Mouse (Mus musculus) neural tube, embryonic 14.5 days (tissue): ENCODE results near the gene Gripap1. TPM values are rescaled to one million over a fixed set of nuclear protein-coding genes. Genes with fewer than 3 reads are reported as not detected.
"Not testable (repeated sequence)": the region's sequence is repeated elsewhere in the genome, so short reads cannot be mapped to it uniquely, and the experiment has no call there.

Experiments
- ATAC-seq: fragments of 200-750 bp; cut with Nextera tagmentation; 2 replicates; pipeline ENCODE4 v1.8.0; 2017; ENCODE audit warnings: low read depth, mild to moderate bottlenecking, moderate TSS enrichment, moderate library complexity
- H3K27ac ChIP-seq: fragments of 300-500 bp; sonication (generic); 2 replicates; pipeline ENCODE4 v1.5.1; 2014; ENCODE audit warnings: low read depth, mild to moderate bottlenecking, control low read depth, low read length, moderate library complexity, mixed read lengths
- H3K27me3 ChIP-seq: fragments of 300-500 bp; sonication (generic); 2 replicates; pipeline ENCODE4 v1.6.1; 2014; ENCODE audit warnings: low read length; ENCODE audit not compliant: control insufficient read depth, insufficient read depth
- H3K36me3 ChIP-seq: fragments of 300-500 bp; sonication (generic); 2 replicates; pipeline ENCODE4 v1.6.1; 2014; ENCODE audit warnings: low read length, mixed read lengths; ENCODE audit not compliant: control insufficient read depth, insufficient read depth
- H3K4me1 ChIP-seq: fragments of 300-500 bp; sonication (generic); 2 replicates; pipeline ENCODE4 v1.6.1; 2014; ENCODE audit warnings: low read length; ENCODE audit not compliant: control insufficient read depth, insufficient read depth
- H3K4me2 ChIP-seq: fragments of 300-500 bp; sonication (generic); 2 replicates; pipeline ENCODE4 v1.6.1; 2014; ENCODE audit warnings: mild to moderate bottlenecking, low read depth, low read length, control low read depth
- H3K4me3 ChIP-seq: fragments of 300-500 bp; sonication (generic); 2 replicates; pipeline ENCODE4 v1.5.1; 2014; ENCODE audit warnings: low read depth, low read length, control low read depth, mixed read lengths
- H3K9ac ChIP-seq: fragments of 300-500 bp; sonication (generic); replicated peaks from 2 replicates; pipeline ENCODE4 v1.6.1; 2014; ENCODE audit warnings: low read depth, mild to moderate bottlenecking, control low read depth, low read length, mixed read lengths
- H3K9me3 ChIP-seq: fragments of 300-500 bp; sonication (generic); 2 replicates; pipeline ENCODE4 v1.6.1; 2016; ENCODE audit warnings: low read length; ENCODE audit not compliant: control insufficient read depth
- WGBS: fragments of 180-500 bp; shearing (Covaris S2); extraction: QIAGEN DNeasy Blood & Tissue Kit; methylation state at CpG from one replicate; pipeline ENCODE4 v1.1.7; 2014; 5-methylcytosine and 5-hydroxymethylcytosine counted together
- polyA plus RNA-seq: library from polyadenylated mRNA; unstranded; fragments of >200 nt; fragmentation: Nextera tagmentation; extraction: Ambion mirVana; gene quantifications from 2 replicates; pipeline ENCODE4 v1.2.1, GENCODE M21; 2014

Gene Gripap1
- polyA plus RNA-seq, 1 experiment from 2014 or later: 57.3 TPM

DNA sequence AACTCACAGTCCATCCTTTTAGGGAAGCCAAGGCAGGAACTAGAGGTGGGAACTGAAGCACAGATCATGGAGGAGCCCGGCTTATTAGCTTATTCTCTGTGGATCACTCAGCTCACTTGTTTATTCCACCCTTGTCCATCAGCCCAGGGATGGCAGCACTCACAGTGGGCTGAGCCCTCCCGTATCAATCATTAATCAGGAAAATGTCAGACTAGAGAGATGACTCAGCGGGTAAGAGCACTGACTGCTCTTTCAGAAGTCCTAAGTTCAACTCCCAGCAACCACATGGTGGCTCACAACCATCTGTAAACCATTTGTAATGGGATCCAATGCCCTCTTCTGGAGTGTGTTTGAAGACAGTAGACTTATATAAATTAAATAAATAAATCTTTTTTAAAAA is 7.8 kb downstream of the Gripap1 start:
- no peaks in the 10 kb centered on the region for H3K27me3 ChIP-seq
- no peak overlapping the region for H3K4me3 ChIP-seq
- ATAC-seq: no peak
- H3K9me3 ChIP-seq: no peaks in the 10 kb centered on the region
- no peak overlapping the region for H3K9ac ChIP-seq
- no peak overlapping the region for H3K4me2 ChIP-seq
- 79% methylated on average over 3 of the region's 3 CpGs for WGBS
- H3K4me1 ChIP-seq: no peaks in the 10 kb centered on the region
- no peaks in the 10 kb centered on the region for H3K36me3 ChIP-seq
- no peak overlapping the region for H3K27ac ChIP-seq

DNA sequence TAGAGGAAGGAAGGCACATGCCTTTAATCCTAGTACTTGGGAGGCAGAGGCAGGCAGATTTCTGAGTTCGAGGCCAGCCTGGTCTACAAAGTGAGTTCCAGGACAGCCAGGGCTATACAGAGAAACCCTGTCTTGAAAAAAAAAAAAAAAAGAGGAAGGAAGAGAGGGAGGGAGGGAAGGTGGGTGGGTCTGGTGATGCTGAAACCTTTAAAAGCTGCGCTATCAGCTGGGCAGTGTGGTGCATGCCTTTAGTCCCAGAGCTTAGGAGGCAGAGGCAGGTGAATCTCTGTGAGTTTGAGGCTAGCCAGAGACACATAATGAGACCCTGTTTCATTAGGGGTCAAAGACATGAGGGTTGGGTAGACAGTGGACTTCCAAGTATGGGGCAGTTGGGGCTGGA is 12.6 kb downstream of the Gripap1 start:
- not testable (repeated sequence) for H3K4me3 ChIP-seq, H3K9ac ChIP-seq, H3K4me1 ChIP-seq, H3K27ac ChIP-seq, H3K27me3 ChIP-seq, ATAC-seq, H3K9me3 ChIP-seq, H3K36me3 ChIP-seq, H3K4me2 ChIP-seq
- WGBS: 91% methylated on average over 2 of the region's 2 CpGs

DNA sequence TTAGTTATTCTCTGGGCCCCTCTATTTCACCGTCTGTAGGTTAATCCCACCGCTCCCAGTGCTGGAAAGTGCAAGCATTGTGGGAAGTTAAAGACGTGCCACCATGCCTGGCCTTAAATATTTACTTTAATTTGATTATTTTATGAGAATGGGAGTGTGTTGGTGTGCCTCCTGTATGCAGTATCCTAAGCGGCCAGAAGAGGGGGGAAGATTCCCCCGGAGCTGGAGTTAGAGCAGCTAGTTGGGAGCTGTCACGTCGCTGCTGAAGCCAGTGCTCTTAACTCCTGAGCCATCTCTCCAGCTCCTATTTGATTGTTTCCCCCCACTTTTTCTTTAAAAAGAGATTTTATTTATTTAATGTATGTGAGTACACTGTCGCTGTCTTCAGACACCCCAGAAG is 25.5 kb downstream of the Gripap1 start:
- not testable (repeated sequence) for H3K27ac ChIP-seq, ATAC-seq, H3K4me3 ChIP-seq, H3K36me3 ChIP-seq, H3K27me3 ChIP-seq, H3K9ac ChIP-seq, H3K9me3 ChIP-seq, H3K4me2 ChIP-seq, H3K4me1 ChIP-seq
- 50% methylated on average over 8 of the region's 8 CpGs for WGBS

DNA sequence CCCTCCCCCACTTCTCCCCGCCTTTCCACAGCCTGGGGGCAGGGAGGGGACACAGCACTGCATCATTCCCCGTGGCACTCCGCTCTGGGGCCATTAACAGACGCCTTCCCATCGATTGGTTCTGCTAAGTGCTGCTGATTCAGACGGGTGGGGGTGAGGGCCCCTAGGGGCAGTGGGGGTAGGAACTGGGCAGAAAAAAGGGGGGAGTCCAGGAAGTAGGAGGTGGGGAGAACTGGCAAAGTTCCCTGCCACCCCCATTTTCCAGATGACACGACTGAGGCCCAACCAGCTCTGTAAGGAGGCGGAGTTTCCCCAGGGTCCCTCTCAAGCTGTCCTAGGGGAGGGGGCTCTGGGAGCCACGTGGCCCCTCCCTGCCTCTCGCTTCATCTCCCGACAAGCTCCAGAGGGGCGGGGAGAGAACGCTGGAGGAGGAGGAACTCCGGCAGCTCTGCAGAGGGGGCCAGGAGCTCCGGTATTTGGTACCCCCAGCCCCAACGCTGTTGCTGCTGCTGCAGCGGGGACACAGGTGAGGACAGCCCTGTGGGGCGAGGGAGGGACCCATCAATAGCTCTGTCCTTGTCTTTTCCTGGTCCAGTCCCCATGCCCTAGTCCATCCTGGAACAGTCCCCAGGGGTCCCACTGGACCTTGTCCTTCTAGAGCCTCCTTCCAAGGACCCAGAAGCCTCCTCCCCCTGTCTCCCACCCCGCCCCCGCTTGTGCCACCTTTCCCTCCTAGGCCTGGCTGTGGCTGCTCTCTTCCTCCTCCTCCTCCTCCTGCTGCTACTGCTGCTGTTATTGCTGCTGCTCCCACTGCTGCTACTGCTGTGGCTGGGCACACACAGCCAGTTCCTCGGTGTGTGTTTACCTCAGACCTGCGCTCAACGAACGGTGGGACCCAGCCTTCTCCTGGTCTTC is 32.6 kb downstream of the Gripap1 start, which contains the start of gene Kcnd1:
Kcnd1 (plus strand) TSS at position 425 of the 915 bp plus-strand sequence.
- Histone ChIP-seq H3K36me3 (no peaks in the 10 kb centered on the region), H3K4me3 (peak within 1 kb of the TSS; percentile 31), H3K27ac (no peak within 1 kb of the TSS), H3K4me2 (peak within 1 kb of the TSS; percentile 48), H3K9me3 (no peaks in the 10 kb centered on the region), H3K9ac (peak within 1 kb of the TSS; percentile 32), H3K27me3 (no peaks in the 10 kb centered on the region), H3K4me1 (no peaks in the 10 kb centered on the region)
- ATAC-seq: peak; percentile 65
- 19% methylated on average over 20 of the region's 24 CpGs for WGBS

DNA sequence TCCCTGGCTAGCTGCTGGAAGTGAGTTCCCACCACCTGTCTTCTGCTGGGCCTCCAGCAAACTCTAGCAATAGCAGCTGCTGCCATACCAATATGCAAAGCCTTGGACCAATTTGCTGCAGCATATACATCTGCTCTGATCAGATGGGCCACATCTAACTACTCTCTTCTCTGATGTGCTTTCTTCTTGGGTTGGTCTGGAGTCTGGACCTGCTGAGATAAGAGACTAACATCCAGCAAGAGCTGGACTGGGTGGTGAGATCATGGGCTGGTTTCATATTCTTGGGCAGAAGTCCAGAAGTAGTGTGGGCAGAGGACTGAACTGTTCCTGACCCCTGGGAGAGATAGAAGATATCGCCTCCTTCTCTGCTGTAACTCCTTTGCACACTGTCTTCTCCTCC is 47.6 kb downstream of the Gripap1 start:
- Histone ChIP-seq H3K9me3 (no peaks in the 10 kb centered on the region), H3K4me1 (no peaks in the 10 kb centered on the region), H3K4me2 (no peak overlapping the region), H3K9ac (no peak overlapping the region), H3K27ac (no peak overlapping the region), H3K27me3 (no peaks in the 10 kb centered on the region), H3K36me3 (no peaks in the 10 kb centered on the region), H3K4me3 (no peak overlapping the region)
- 80% methylated on average over 1 of the region's 1 CpGs for WGBS
- ATAC-seq: no peak

DNA sequence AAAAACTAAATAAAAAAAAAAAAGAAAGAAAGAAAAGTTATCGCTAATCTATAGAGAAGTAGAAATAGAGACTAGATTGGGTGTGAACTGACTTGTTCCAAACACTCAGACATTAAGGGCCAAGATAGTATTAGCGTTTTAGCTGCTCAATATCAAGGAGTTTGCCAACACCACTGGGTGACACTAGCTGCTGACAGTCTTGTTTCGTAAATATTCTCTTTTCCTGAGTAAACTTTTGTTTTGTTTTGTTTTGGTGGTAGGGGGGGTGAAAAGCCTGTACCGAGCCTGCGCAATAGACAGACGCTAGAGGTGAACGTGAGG is 51.2 kb downstream of the Gripap1 start:
- Histone ChIP-seq H3K9ac (no peak overlapping the region), H3K9me3 (no peaks in the 10 kb centered on the region), H3K4me1 (0 out of 2 replicates have a peak, but pooled peaks cover 5% of the 10 kb centered on the region), H3K27ac (no peak overlapping the region), H3K27me3 (no peaks in the 10 kb centered on the region), H3K36me3 (no peaks in the 10 kb centered on the region), H3K4me2 (peak overlapping the region; percentile 25; the same call in 1 of the 2 replicates), H3K4me3 (peak overlapping the region; percentile 68)
- ATAC-seq: no peak
- whole genome bisulfite sequencing: 23% methylated on average over 7 of the region's 7 CpGs

DNA sequence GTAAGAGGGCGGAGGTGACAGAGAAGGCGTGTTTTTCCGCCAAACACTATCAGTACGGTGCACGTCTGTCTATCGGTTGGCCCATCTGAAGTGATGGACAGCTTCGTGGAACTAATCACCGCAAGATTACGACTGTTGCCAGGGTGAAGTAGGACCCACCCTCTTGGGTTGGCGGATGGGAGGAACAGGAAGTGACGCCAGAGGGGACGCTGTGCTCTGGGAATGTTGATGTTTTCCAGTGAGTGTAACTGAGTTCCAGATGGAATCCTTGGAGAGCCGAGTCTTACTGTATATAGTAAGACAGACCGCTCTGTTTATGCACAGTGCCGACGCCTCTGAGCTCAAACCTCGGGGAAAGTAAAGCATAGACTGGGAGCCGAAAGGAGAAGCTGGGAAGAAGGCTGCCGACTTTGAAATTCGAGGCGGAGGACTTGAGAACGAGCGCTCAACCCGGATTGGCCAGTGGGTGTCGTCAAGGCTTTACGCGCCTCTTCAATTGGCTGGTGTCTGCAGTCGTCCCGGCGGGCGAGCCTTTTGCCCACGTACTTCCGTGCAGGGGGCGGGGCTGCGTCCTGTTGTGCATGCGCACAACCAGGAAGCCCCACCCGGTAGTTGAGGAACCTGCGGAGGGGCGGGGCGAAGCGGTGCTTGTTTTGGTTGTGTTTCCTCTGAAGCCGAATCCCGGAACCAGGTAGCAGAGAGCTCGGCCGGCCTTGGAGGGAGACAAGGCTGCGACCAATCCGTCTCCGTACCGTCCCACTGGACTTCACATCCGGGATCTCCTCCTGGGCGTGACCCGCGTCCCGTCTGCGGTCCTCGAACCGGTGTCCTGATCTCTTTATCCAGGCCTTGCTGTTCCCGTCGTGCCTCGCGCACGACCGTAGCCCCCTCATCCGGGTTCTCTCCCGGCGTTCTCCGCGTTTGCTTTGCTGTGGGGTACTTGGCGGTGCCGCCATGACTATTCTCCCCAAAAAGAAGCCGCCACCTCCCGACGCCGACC is 51.9 kb downstream of the Gripap1 start, which contains the start of gene Otud5:
Otud5 (plus strand) TSS at position 202 of the 1,000 bp plus-strand sequence.
- 0 out of 2 replicates have a peak, but pooled peaks cover 5% of the 10 kb centered on the region for H3K4me1 ChIP-seq
- peak within 1 kb of the TSS; percentile 68 for H3K4me3 ChIP-seq
- no peaks in the 10 kb centered on the region for H3K27me3 ChIP-seq
- H3K27ac ChIP-seq: peak within 1 kb of the TSS; percentile 78
- ATAC-seq: peak; percentile 97
- peak within 1 kb of the TSS; percentile 82 for H3K9ac ChIP-seq
- H3K9me3 ChIP-seq: no peaks in the 10 kb centered on the region
- no peaks in the 10 kb centered on the region for H3K36me3 ChIP-seq
- H3K4me2 ChIP-seq: peak within 1 kb of the TSS; percentile 69
- 19% methylated on average over 64 of the region's 74 CpGs for WGBS

DNA sequence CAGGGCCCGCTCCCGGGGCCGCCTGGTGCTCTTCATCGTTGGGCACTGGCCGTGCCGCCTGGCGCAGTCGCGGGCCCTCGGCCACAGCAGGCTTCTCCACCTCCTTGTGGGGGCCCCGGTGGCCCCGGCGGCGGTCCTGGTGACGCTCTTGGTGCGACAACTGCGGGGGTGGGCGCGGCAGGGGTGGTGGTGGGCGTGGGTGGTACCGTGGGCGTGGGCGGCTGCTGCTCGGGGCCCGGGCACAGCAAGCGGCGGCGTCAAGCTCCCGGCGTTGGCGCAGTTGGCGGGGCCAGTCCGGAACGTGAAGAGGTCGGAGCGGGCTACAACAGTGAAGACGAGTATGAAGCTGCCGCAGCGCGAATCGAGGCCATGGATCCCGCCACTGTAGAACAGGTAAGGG is 52.8 kb downstream of the Gripap1 start:
- H3K4me1 ChIP-seq: 0 out of 2 replicates have a peak, but pooled peaks cover 5% of the 10 kb centered on the region
- H3K9me3 ChIP-seq: no peaks in the 10 kb centered on the region
- H3K27me3 ChIP-seq: no peaks in the 10 kb centered on the region
- H3K4me3 ChIP-seq: peak overlapping the region; percentile 68
- peak overlapping the region; percentile 82 for H3K9ac ChIP-seq
- 25% methylated on average over 21 of the region's 42 CpGs for WGBS
- ATAC-seq: no peak
- no peaks in the 10 kb centered on the region for H3K36me3 ChIP-seq
- peak overlapping the region; percentile 78; the same call in 1 of the 2 replicates for H3K27ac ChIP-seq
- H3K4me2 ChIP-seq: peak overlapping the region; percentile 69
